Mouse (Mus musculus) splenic B cell, adult 2 months (primary cell): Measurements from ENCODE around the gene Spats2l.

ENCODE experiments used
- DNase-seq: peaks from one replicate; pipeline ENCODE4 v3.0.0-alpha.2; 2011; ENCODE audit warnings: low read depth, low spot score
- H3K27me3 ChIP-seq: 2 replicates; pipeline ENCODE4 v1.6.1; 2012; ENCODE audit warnings: mild to moderate bottlenecking, low read length, moderate library complexity, mixed read lengths; ENCODE audit not compliant: control insufficient read depth, poor library complexity, insufficient read depth, severe bottlenecking
- H3K36me3 ChIP-seq: 2 replicates; pipeline ENCODE4 v1.6.1; 2012; ENCODE audit warnings: mild to moderate bottlenecking, low read length, moderate library complexity, mixed read lengths; ENCODE audit not compliant: control insufficient read depth, poor library complexity, insufficient read depth, severe bottlenecking

The Spats2l gene

DNA sequence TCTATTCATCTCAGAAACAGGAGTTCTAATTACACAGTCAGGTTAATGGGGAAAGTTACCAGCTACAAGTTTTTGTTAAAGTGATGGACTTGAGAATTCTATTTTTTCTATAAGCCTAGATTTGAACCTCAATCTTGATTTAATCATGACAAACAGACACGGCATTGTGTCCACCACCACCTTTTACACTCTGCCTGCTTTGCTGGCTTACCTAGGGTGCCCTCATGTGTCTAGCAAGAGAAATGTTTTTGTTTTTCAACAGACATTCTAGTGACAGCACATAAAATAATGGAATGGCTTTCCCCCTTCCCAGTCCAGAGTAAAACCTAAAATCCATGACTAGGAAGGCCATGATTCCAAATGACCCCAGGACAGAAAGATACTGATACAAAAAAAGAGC lies 175.2 kb downstream of the Spats2l start:
- Histone ChIP-seq H3K27me3 (no peaks in the 10 kb centered on the region), H3K36me3 (peaks cover 1% of the 10 kb centered on the region; the same call in 1 of the 2 replicates)
- no peak for DNase-seq

- H3K36me3 ChIP-seq, result peaks cover 1% of the 10 kb centered on the region; the same call in 1 of the 2 replicates
- DNase-seq, result no peak
- no peaks in the 10 kb centered on the region for H3K27me3 ChIP-seq
Measured at GRCm38 (mm10) chr1:57949716-57950115, 175.8 kb downstream of the Spats2l start.

- no peaks in the 10 kb centered on the region for H3K27me3 ChIP-seq
- peaks cover 1% of the 10 kb centered on the region; the same call in 1 of the 2 replicates for H3K36me3 ChIP-seq
- DNase-seq, result no peak
Measured at GRCm38 (mm10) chr1:57952509-57952908, 178.5 kb downstream of the Spats2l start.

DNA sequence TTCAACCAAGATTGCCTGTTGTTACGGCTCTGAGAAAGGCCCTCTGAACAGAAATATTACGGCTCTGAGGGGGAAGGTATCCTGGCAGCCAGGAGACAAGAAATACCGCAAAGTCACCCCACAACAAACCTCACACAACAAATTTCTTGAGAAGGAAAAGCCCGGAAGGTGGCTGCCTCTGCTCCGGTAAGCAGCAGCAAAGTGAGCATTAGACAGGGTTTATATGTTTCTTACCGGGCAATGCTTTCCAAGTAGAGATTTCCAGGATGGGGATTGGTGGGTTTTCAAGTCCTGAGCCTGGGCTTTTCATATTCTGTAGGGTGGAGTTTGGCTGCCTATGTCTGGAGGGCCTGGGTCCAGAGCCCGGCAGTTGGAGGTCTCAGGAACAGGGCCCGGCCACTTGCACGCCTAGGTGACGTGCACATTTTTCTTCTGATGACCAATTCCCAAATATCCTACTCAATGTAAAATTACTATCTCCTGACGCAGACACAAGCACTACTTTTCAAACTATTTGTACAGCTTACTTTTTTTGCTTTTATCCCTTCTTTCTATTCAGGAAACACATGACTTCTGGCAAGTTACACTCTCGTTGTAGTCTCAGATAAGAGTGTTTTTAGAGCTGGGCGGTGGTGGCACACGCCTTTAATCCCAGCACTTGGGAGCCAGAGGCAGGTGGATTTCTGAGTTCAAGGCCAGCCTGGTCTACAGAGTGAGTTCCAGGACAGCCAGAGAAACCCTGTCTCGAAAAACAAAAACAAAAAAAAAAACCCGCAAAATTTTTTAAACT lies 179.8 kb downstream of the Spats2l start:
- Histone ChIP-seq H3K27me3 (no peaks in the 10 kb centered on the region), H3K36me3 (peaks cover 1% of the 10 kb centered on the region; the same call in 1 of the 2 replicates)
- no peak for DNase-seq

GRCm38 (mm10) chr1:57954376-57954765 lies 180.4 kb downstream of the Spats2l start:
- DNase-seq, result no peak
- Histone ChIP-seq H3K36me3 (peaks cover 1% of the 10 kb centered on the region; the same call in 1 of the 2 replicates), H3K27me3 (no peaks in the 10 kb centered on the region)

DNA sequence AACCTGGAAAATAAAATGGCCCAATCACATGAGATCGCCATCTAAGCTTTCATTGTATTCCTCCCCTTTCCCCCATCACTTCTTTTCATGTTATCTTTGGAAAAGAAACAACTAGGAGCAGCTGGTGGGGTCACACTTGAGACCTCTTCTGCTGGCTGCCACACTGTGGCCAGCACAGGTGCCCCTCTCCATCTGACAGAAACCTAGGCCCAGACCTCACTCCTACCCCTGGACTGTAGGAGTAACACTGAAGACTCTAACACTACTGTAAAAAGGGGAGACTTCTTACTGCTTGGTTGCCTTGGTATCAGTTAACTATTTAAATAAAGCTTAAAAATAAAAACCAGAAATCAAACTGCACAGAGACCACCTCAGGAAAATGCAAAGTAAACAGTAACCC lies 181.8 kb downstream of the Spats2l start:
- Histone ChIP-seq H3K36me3 (peaks cover 4% of the 10 kb centered on the region; the same call in 1 of the 2 replicates), H3K27me3 (no peaks in the 10 kb centered on the region)
- no peak for DNase-seq

DNA sequence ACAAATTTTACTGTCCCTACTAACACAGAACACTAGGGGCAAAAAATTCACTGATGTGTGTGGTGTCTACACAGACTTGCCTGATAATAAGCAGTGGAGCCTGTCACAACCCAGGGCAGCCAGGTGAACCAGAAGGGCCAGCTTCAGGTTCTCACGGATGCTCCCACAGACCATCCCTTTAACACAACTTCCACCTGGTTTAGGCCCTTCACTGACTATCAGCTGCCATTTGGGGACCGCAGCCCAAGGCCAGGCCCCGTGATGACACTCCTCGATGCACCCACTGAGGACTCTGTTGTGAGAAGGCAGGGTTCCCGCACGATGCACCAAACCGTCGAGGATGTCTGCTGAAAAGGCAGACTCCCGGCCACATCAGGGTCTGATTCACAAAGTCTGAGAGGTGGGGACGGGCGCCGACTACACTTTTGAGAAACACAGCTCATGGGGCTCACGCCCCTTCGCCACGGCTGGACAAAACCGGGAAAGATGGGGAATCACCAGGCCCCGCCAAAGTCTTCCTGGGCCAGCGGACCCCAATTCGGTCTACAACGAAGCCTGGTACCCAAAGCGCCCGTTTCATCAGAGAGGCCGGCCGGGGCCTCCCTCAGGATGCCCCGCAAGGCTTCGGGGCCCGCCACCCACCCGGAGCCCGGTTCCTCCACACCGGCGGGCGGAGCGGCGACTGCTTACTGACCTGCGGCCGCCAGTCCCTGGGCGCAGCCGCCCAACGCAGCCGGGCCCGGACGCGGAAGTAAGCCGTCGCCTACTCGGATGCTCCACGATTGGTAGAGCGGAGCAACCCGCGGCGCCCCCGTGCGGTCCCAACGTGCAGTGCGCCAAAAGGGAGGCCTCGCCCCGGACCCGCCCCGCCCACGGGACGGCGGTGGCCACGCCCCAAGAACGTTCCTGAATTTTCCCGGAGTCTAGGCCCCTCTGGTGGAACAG lies 195.6 kb downstream of the Spats2l start:
- Histone ChIP-seq H3K27me3 (no peaks in the 10 kb centered on the region), H3K36me3 (0 out of 2 replicates have a peak, but pooled peaks cover 2% of the 10 kb centered on the region)
- peak; percentile 91 for DNase-seq

DNA sequence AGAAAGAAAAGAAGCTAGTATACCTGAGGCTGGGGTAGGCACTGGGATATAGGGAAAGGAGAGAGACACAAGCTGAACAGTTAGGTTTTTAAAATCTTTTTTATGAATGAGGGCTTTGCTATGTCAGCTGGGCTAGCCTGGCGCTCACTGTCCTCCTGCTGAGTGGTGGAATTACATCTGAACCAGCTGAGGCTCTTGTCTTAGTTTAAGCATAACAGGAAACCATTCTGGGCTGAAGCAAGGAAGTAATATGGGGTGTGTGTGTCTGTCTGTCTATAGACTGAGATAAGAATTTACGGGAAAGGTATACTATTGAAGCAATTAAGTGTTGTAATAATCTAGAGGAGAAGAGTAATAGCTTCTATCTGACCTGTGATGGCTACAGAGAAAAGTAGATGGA lies 197.6 kb downstream of the Spats2l start:
- 0 out of 2 replicates have a peak, but pooled peaks cover 2% of the 10 kb centered on the region for H3K36me3 ChIP-seq
- no peak for DNase-seq
- no peaks in the 10 kb centered on the region for H3K27me3 ChIP-seq

DNA sequence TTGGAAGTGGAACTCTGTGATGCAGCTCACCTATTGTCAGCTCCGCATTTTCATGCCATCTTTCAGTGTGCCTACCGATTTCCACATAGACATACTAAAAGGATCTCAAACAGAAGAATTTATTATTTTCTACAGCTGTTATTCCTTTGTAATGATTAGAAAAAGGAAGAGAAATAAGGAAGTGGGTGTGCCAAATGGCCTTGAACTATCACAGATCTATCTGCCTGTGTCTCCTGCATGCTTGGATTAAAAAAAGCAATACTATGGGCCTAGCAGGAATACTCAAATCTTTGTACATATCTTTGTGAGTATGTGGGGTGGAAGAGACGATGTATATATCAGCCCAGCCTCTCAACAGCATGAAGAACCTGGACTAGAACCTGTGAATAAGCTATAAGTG lies 202.9 kb downstream of the Spats2l start:
- Histone ChIP-seq H3K27me3 (no peaks in the 10 kb centered on the region), H3K36me3 (no peaks in the 10 kb centered on the region)
- no peak for DNase-seq

- DNase-seq, result no peak
- no peaks in the 10 kb centered on the region for H3K36me3 ChIP-seq
- no peaks in the 10 kb centered on the region for H3K27me3 ChIP-seq
Measured at GRCm38 (mm10) chr1:57989052-57989600, 215.2 kb downstream of the Spats2l start.

DNA sequence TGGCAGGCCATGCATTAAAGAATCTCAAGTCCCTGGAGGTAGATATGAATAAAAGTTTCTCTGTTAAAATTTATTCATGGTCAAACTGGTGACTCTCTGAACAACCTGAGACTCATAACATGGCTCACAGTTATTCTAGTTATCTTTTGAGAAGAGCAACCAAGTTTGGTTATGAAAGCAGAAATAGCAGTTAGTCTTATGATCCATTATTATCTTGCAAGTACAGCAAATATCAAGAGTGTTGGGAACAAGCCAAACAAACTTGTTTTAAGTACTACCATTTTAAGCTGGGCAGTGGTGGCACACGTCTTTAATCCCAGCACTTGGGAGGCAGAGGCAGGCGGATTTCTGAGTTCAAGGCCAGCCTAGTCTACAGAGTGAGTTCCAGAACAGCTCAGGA lies 217.3 kb downstream of the Spats2l start:
- DNase-seq, result no peak
- Histone ChIP-seq H3K36me3 (no peaks in the 10 kb centered on the region), H3K27me3 (no peaks in the 10 kb centered on the region)

- DNase-seq, result peak; percentile 96
- Histone ChIP-seq H3K36me3 (no peaks in the 10 kb centered on the region), H3K27me3 (no peaks in the 10 kb centered on the region)
Measured at GRCm38 (mm10) chr1:57995432-57996132, 221.6 kb downstream of the Spats2l start, which contains the start of gene Sgo2a. TSS of gene Sgo2a (plus strand) at chr1:57995971.

GRCm38 (mm10) chr1:57996133-57996615 lies 222.2 kb downstream of the Spats2l start:
- DNase-seq, result no peak
- Histone ChIP-seq H3K27me3 (no peaks in the 10 kb centered on the region), H3K36me3 (no peaks in the 10 kb centered on the region)
